Mouse (Mus musculus) hindbrain, postnatal 0 days (tissue): ENCODE data around the gene Mdm4. TPM values are rescaled to one million over a fixed set of nuclear protein-coding genes. Genes with fewer than 3 reads are reported as not detected.
A peak's percentile ranks its signal among the peaks of the same experiment; 100 is the strongest.
"Not testable (repeated sequence)": the region's sequence is repeated elsewhere in the genome, so short reads cannot be mapped to it uniquely, and the experiment has no call there.

ENCODE experiments used
- ATAC-seq: fragments of 200-750 bp; cut with Nextera tagmentation; 2 replicates; pipeline ENCODE4 v1.8.0; 2017; ENCODE audit warnings: mild to moderate bottlenecking, moderate TSS enrichment, moderate library complexity
- DNase-seq: peaks from one replicate; pipeline ENCODE4 v3.0.0-alpha.2; 2015; ENCODE audit warnings: low spot score
- H3K27ac ChIP-seq: fragments of 300-500 bp; sonication (generic); 2 replicates; pipeline ENCODE4 v1.5.1; 2014; ENCODE audit warnings: mild to moderate bottlenecking
- H3K27me3 ChIP-seq: fragments of 300-500 bp; sonication (generic); 2 replicates; pipeline ENCODE4 v1.6.1; 2014; ENCODE audit warnings: low read length, mixed read lengths; ENCODE audit not compliant: insufficient read depth
- H3K36me3 ChIP-seq: fragments of 300-500 bp; sonication (generic); 2 replicates; pipeline ENCODE4 v1.6.1; 2014; ENCODE audit warnings: low read length, mixed read lengths; ENCODE audit not compliant: insufficient read depth
- H3K4me1 ChIP-seq: fragments of 300-500 bp; sonication (generic); 2 replicates; pipeline ENCODE4 v1.6.1; 2014; ENCODE audit warnings: antibody characterized with exemption, low read length, mixed read lengths; ENCODE audit not compliant: insufficient read depth
- H3K4me2 ChIP-seq: fragments of 300-500 bp; sonication (generic); 2 replicates; pipeline ENCODE4 v1.6.1; 2014; ENCODE audit warnings: low read depth, mild to moderate bottlenecking, low read length, moderate library complexity, mixed read lengths
- H3K4me3 ChIP-seq: fragments of 300-500 bp; sonication (generic); 2 replicates; pipeline ENCODE4 v1.5.1; 2014; ENCODE audit warnings: low read length
- H3K9ac ChIP-seq: fragments of 300-500 bp; sonication (generic); replicated peaks from 2 replicates; pipeline ENCODE4 v1.6.1; 2014; ENCODE audit warnings: mild to moderate bottlenecking, low read length, moderate library complexity, mixed read lengths
- H3K9me3 ChIP-seq: fragments of 300-500 bp; sonication (generic); 2 replicates; pipeline ENCODE4 v1.6.1; 2016; ENCODE audit warnings: low read length, mixed read lengths
- CTCF ChIP-seq: IDR thresholded peaks from 2 replicates; pipeline ENCODE4 v1.5.1; 2016; ENCODE audit warnings: antibody characterized with exemption, control low read depth, low read depth
- WGBS: fragments of 180-500 bp; shearing (Covaris S2); extraction: QIAGEN DNeasy Blood & Tissue Kit; methylation state at CpG from one replicate; pipeline ENCODE4 v1.1.7; 2014; 5-methylcytosine and 5-hydroxymethylcytosine counted together
- polyA plus RNA-seq: library from polyadenylated mRNA; unstranded; fragments of >200 nt; fragmentation: Nextera tagmentation; extraction: Ambion mirVana; gene quantifications from 2 replicates; pipeline ENCODE4 v1.2.1, GENCODE M21; 2015
- total RNA-seq: library from RNA; depleted of rRNA; stranded (reverse); fragments of >200 nt; gene quantifications from 2 replicates; pipeline ENCODE4 v1.2.3, GENCODE M21; 2014

Mdm4 gene
- total and polyA plus RNA-seq, 2 experiments from 2014 or later: 29.1 to 61.3 TPM

DNA sequence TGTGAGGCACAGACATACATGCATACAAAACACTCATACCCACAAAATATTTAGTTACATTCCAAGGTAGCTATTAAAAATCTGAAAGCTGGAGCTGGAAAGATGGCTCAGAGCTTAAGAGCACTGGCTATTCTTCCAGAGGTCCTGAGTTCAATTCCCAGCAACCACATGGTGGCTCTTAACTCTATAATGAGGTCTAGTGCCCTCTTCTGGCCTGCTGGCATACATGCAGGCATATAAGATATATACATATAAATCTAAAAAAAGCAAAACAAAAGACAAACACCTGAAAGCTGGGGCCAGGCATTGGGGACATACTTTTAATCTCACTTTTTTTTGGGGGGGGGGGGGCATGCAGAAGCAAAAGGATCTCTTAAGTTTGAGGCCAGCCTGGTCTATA, 17.0 kb downstream of the Mdm4 start:
- Histone ChIP-seq H3K36me3 (peaks cover 11% of the 10 kb centered on the region; the same call in 1 of the 2 replicates), H3K27me3 (no peaks in the 10 kb centered on the region), H3K4me1 (no peaks in the 10 kb centered on the region), H3K27ac (no peak overlapping the region), H3K4me3 (no peak overlapping the region), H3K4me2 (no peak overlapping the region), H3K9me3 (no peaks in the 10 kb centered on the region), H3K9ac (no peak overlapping the region)
- peak; percentile 26; the same call in 1 of the 2 replicates for TF ChIP-seq CTCF
- DNase-seq (no peak), ATAC-seq (no peak)

DNA sequence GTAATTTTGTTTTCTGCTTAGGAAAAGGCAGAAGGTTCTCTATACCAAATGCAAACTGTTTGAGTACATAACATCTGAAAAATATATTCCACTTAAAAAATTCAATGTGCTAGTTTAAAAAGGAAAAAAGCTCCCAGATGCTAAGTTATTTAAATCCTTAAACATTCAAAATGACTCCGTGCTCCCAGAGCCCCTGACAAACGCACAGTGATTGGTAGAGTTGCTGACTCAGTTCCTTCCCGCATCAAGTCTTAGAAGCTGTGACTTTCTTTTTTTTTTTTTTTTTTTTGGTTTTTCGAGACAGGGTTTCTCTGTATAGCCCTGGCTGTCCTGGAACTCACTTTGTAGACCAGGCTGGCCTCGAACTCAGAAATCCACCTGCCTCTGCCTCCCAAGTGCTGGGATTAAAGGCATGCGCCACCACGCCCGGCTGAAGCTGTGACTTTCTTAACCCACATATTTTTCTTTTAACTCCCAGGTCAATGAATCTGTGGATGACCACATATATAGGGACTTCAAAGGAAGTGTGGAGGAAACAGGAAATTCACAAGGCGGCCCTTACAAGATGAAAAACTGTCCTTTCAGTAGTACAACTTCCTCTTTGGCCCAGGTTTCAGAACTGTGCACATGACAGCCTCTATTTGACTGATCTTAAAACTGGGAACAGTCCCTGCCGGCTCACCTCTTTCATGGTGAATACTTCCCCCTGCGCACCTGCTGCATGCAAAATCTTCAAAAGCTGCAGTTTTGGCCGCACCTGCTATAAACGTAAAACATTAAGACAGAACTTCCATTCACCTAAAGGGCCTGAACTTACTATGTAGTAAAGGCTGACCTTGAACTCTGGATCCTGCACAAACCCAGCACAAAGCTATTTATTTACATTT, 18.2 kb downstream of the Mdm4 start:
- Histone ChIP-seq H3K4me2 (no peak overlapping the region), H3K4me3 (no peak overlapping the region), H3K27ac (no peak overlapping the region), H3K27me3 (no peaks in the 10 kb centered on the region), H3K4me1 (no peaks in the 10 kb centered on the region), H3K9ac (no peak overlapping the region), H3K36me3 (peaks cover 8% of the 10 kb centered on the region; the same call in 1 of the 2 replicates), H3K9me3 (no peaks in the 10 kb centered on the region)
- WGBS: 89% methylated on average over 11 of the region's 13 CpGs
- no peak for ATAC-seq
- no peak for DNase-seq
- no peak for TF ChIP-seq CTCF

DNA sequence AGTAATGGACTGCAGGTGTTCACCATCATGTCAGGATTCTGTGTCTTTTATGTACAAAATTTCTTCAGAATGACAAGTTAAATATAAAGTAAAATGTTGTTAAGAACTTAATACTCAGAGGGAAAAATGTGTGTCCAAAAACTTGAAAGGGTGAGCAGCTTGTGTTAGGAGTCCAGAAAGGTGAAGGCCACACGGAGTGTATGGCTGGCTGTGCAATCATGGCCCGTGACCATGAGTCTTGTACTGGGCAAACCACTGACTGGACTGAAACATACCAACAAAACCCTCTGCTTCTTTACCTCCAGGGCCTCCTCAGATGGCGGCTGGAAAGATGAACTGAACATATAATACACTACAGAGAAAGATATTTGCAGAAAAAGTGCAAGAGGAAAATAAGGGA, 23.8 kb downstream of the Mdm4 start:
- no peak for ATAC-seq
- 86% methylated on average over 3 of the region's 3 CpGs for whole genome bisulfite sequencing

DNA sequence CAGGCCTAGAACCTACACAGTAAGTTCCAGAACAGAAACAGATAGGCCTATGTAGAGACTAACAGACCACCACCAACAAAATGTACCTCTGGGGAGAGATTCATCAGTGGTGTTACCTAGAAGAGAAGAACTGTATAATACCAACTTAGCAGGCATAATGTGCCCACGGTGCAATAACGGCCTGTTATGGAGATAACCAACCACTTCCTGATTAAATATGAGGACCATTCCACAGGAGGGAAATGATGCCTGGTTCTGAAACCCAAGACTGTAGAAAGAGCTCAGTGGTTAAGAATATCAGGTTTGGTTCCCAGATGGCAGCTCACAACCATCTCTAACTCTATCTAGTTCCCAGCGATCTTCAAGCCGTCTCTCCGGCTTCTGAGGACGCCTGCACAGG, 30.0 kb downstream of the Mdm4 start:
- Histone ChIP-seq H3K9ac (no peak overlapping the region), H3K9me3 (no peaks in the 10 kb centered on the region), H3K4me2 (no peak overlapping the region), H3K4me1 (no peaks in the 10 kb centered on the region), H3K4me3 (no peak overlapping the region), H3K36me3 (peaks cover 37% of the 10 kb centered on the region; the same call in 1 of the 2 replicates), H3K27me3 (no peaks in the 10 kb centered on the region), H3K27ac (no peak overlapping the region)
- TF ChIP-seq CTCF: no peak
- WGBS: 96% methylated on average over 6 of the region's 6 CpGs
- DNase-seq (no peak), ATAC-seq (no peak)

More for the DNA sequence above, 23.8 kb downstream of the Mdm4 start:
- Histone ChIP-seq H3K27me3 (no peaks in the 10 kb centered on the region), H3K9me3 (no peaks in the 10 kb centered on the region), H3K36me3 (peaks cover 28% of the 10 kb centered on the region; the same call in 1 of the 2 replicates), H3K4me2 (no peak overlapping the region), H3K4me3 (no peak overlapping the region), H3K4me1 (no peaks in the 10 kb centered on the region), H3K9ac (no peak overlapping the region), H3K27ac (no peak overlapping the region)
- TF ChIP-seq CTCF: no peak
- DNase-seq: no peak

DNA sequence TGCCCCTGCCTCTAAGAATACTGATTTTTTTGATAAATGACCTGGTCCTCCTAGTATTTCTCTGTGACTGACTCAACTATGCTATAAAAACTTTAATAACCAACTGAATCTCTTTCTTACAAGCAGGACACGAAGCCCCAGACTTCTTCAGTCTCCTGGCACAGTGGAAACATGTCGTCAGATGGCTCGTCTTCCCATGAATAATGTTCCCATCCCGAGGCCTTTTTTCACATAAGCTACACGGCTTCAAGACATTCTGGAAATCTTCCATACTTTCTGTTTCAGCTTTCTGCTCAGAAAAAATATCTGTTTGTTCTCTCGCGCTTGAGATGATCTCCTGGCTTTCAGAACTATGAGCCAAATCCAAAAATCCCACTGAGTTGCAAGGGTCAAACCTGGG, 38.8 kb downstream of the Mdm4 start:
- ATAC-seq: no peak
- WGBS: 88% methylated on average over 7 of the region's 7 CpGs

DNA sequence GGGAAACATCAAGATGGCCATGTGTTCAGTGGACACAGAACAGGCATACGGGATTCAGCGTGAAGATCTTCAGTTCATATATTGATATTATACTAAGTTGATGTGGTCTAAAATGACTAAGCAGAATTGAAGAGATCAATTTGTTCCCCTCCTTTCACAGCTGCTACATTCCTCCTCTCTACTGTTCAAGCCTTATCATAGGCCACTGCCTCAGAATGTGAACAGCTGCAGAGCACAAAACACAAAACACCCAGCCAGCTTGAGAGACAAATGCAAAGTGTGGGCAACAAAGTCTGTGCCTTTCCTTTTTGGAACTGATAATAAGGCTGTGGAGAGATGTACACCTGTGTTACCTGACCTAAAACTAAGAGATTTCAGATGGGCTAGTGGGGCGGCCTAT, 39.6 kb downstream of the Mdm4 start:
- TF ChIP-seq CTCF: no peak
- no peaks in the 10 kb centered on the region for H3K4me1 ChIP-seq
- H3K9me3 ChIP-seq: no peaks in the 10 kb centered on the region
- H3K9ac ChIP-seq: no peak overlapping the region
- H3K4me2 ChIP-seq: no peak overlapping the region
- no peak for DNase-seq
- no peak for ATAC-seq
- 96% methylated on average over 3 of the region's 3 CpGs for WGBS
- peaks cover 39% of the 10 kb centered on the region for H3K36me3 ChIP-seq
- no peaks in the 10 kb centered on the region for H3K27me3 ChIP-seq
- no peak overlapping the region for H3K4me3 ChIP-seq
- H3K27ac ChIP-seq: no peak overlapping the region

More for the DNA sequence above, 38.8 kb downstream of the Mdm4 start:
- DNase-seq: no peak
- peaks cover 47% of the 10 kb centered on the region for H3K36me3 ChIP-seq
- H3K9ac ChIP-seq: no peak overlapping the region
- no peak overlapping the region for H3K4me3 ChIP-seq
- no peaks in the 10 kb centered on the region for H3K9me3 ChIP-seq
- no peaks in the 10 kb centered on the region for H3K27me3 ChIP-seq
- H3K27ac ChIP-seq: no peak overlapping the region
- no peak for TF ChIP-seq CTCF
- H3K4me2 ChIP-seq: no peak overlapping the region
- no peaks in the 10 kb centered on the region for H3K4me1 ChIP-seq

DNA sequence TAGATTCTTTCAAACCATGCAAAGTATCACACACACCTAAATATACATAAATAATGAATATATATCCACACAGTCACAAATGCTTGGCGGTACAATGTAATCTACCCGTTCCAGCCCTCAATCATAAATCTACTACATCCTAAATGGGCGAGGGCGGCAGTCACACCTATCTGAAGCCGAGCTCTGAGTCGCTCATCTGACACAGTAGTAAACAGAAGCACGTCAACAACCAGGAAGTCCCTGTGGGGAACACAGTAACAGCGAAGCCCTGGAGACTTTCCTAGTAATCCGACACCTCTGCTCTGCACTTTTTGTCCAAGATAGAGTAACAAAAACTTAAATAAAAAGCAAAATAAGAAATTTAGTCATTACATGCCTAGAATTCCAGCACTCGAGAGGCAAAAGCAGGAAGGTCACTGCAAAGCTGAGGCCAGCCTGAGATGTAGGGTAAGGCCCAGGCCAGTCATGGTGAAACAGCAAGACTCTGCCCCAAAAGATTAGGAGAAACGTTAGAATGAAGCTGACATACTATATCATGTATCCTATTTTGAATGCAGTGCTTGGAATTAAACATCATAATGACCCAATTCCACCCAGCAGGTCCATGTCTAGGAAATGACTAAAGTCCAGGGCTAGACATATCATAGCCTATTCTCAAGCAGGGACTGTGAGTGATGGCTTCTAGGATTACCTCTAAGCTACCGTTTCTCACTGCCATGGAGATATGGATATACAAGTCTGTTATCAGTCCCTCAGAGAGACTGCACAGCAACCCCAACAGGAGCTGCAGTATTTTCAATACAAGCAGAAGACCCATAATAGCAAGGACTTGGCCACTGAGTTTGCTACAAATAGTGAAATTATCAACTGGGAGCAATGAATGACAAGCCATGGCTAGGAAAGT, 41.6 kb downstream of the Mdm4 start:
- 86% methylated on average over 12 of the region's 12 CpGs for WGBS
- H3K27me3 ChIP-seq, H3K4me3 ChIP-seq, H3K9me3 ChIP-seq, H3K27ac ChIP-seq, DNase-seq, H3K4me1 ChIP-seq, H3K4me2 ChIP-seq, ATAC-seq, H3K9ac ChIP-seq: not testable (repeated sequence)
- H3K36me3 ChIP-seq: peaks cover 41% of the 10 kb centered on the region
